Mouse (Mus musculus): ENCODE results near the gene Dao. TPM values are rescaled to one million over a fixed set of nuclear protein-coding genes. Genes with fewer than 3 reads are reported as not detected.

The Dao gene
- polyA plus RNA-seq, 1 experiment from 2014 or later, result 0.15 TPM

GRCm38 (mm10) chr5:114043800-114044199 is 40.3 kb downstream of the Dao start:
- no peaks in the 10 kb centered on the region for H3K36me3 ChIP-seq (ENCODE audit: control insufficient read depth, insufficient read depth, low read length)
- whole genome bisulfite sequencing, result 70% methylated on average over 4 of the region's 4 CpGs
- H3K4me1 ChIP-seq (replicated peaks; ENCODE audit: control insufficient read depth, insufficient read depth), result no peaks in the 10 kb centered on the region
- H3K9me3 ChIP-seq (ENCODE audit: control insufficient read depth, low read length), result no peaks in the 10 kb centered on the region
- no peak for TF ChIP-seq EP300 (optimal IDR thresholded peaks at IDR 0.05)
- no peak for TF ChIP-seq CTCF (IDR thresholded peaks at IDR 0.05; ENCODE audit: low read depth)
- ATAC-seq (ENCODE audit: low FRiP score, low TSS enrichment) (no peak), DNase-seq (ENCODE audit: low spot score) (no peak)
- no peak overlapping the region for H3K4me2 ChIP-seq (replicated peaks; ENCODE audit: low read depth)
- H3K27me3 ChIP-seq (ENCODE audit: control insufficient read depth, insufficient read depth, low read length), result no peaks in the 10 kb centered on the region
- no peak overlapping the region for H3K9ac ChIP-seq (ENCODE audit: low read length)
- no peak overlapping the region for H3K4me3 ChIP-seq (ENCODE audit: low read depth, low read length)
- H3K27ac ChIP-seq (replicated peaks), result no peak overlapping the region

GRCm38 (mm10) chr5:114045134-114045533 is 41.6 kb downstream of the Dao start:
- H3K4me2 ChIP-seq (replicated peaks; ENCODE audit: low read depth), result no peak overlapping the region
- no peaks in the 10 kb centered on the region for H3K27me3 ChIP-seq (ENCODE audit: control insufficient read depth, insufficient read depth, low read length)
- no peak for TF ChIP-seq EP300 (optimal IDR thresholded peaks at IDR 0.05)
- peak; percentile 79 for TF ChIP-seq CTCF (IDR thresholded peaks at IDR 0.05; ENCODE audit: low read depth)
- DNase-seq (ENCODE audit: low spot score) (no peak), ATAC-seq (ENCODE audit: low FRiP score, low TSS enrichment) (no peak)
- 59% methylated on average over 1 of the region's 1 CpGs for WGBS
- H3K9me3 ChIP-seq (ENCODE audit: control insufficient read depth, low read length), result no peaks in the 10 kb centered on the region
- no peaks in the 10 kb centered on the region for H3K36me3 ChIP-seq (ENCODE audit: control insufficient read depth, insufficient read depth, low read length)
- no peaks in the 10 kb centered on the region for H3K4me1 ChIP-seq (replicated peaks; ENCODE audit: control insufficient read depth, insufficient read depth)
- H3K27ac ChIP-seq (replicated peaks), result no peak overlapping the region
- H3K9ac ChIP-seq (ENCODE audit: low read length), result no peak overlapping the region
- H3K4me3 ChIP-seq (ENCODE audit: low read depth, low read length), result no peak overlapping the region

- TF ChIP-seq EP300 (optimal IDR thresholded peaks at IDR 0.05), result no peak
- no peak for TF ChIP-seq CTCF (IDR thresholded peaks at IDR 0.05; ENCODE audit: low read depth)
- ATAC-seq (ENCODE audit: low FRiP score, low TSS enrichment) (no peak), DNase-seq (ENCODE audit: low spot score) (no peak)
- no peaks in the 10 kb centered on the region for H3K36me3 ChIP-seq (ENCODE audit: control insufficient read depth, insufficient read depth, low read length)
- no peak overlapping the region for H3K9ac ChIP-seq (ENCODE audit: low read length)
- no peak overlapping the region for H3K4me3 ChIP-seq (ENCODE audit: low read depth, low read length)
- no peaks in the 10 kb centered on the region for H3K27me3 ChIP-seq (ENCODE audit: control insufficient read depth, insufficient read depth, low read length)
- WGBS, result 65% methylated on average over 3 of the region's 3 CpGs
- no peaks in the 10 kb centered on the region for H3K9me3 ChIP-seq (ENCODE audit: control insufficient read depth, low read length)
- H3K4me2 ChIP-seq (replicated peaks; ENCODE audit: low read depth), result no peak overlapping the region
- H3K4me1 ChIP-seq (replicated peaks; ENCODE audit: control insufficient read depth, insufficient read depth), result no peaks in the 10 kb centered on the region
- no peak overlapping the region for H3K27ac ChIP-seq (replicated peaks)
Observed at GRCm38 (mm10) chr5:114046151-114046550, 42.6 kb downstream of the Dao start.

- Histone ChIP-seq H3K4me2 (replicated peaks; ENCODE audit: low read depth) (no peak overlapping the region), H3K27me3 (ENCODE audit: control insufficient read depth, insufficient read depth, low read length) (no peaks in the 10 kb centered on the region), H3K4me1 (replicated peaks; ENCODE audit: control insufficient read depth, insufficient read depth) (no peaks in the 10 kb centered on the region), H3K4me3 (ENCODE audit: low read depth, low read length) (no peak overlapping the region), H3K9ac (ENCODE audit: low read length) (no peak overlapping the region), H3K27ac (replicated peaks) (no peak overlapping the region), H3K9me3 (ENCODE audit: control insufficient read depth, low read length) (no peaks in the 10 kb centered on the region), H3K36me3 (ENCODE audit: control insufficient read depth, insufficient read depth, low read length) (no peaks in the 10 kb centered on the region)
- ATAC-seq (ENCODE audit: low FRiP score, low TSS enrichment) (no peak), DNase-seq (ENCODE audit: low spot score) (no peak)
- 45% methylated on average over 3 of the region's 3 CpGs for WGBS
- TF ChIP-seq EP300 (optimal IDR thresholded peaks at IDR 0.05) (no peak), CTCF (IDR thresholded peaks at IDR 0.05; ENCODE audit: low read depth) (peak; percentile 62)
Observed at GRCm38 (mm10) chr5:114046604-114047003, 43.1 kb downstream of the Dao start.

- H3K9me3 ChIP-seq (ENCODE audit: control insufficient read depth, low read length), result no peaks in the 10 kb centered on the region
- 79% methylated on average over 5 of the region's 5 CpGs for WGBS
- no peak for TF ChIP-seq CTCF (IDR thresholded peaks at IDR 0.05; ENCODE audit: low read depth)
- TF ChIP-seq EP300 (optimal IDR thresholded peaks at IDR 0.05), result no peak
- no peak overlapping the region for H3K4me2 ChIP-seq (replicated peaks; ENCODE audit: low read depth)
- H3K27ac ChIP-seq (replicated peaks), result no peak overlapping the region
- H3K4me3 ChIP-seq (ENCODE audit: low read depth, low read length), result no peak overlapping the region
- ATAC-seq (ENCODE audit: low FRiP score, low TSS enrichment), result no peak
- H3K4me1 ChIP-seq (replicated peaks; ENCODE audit: control insufficient read depth, insufficient read depth), result no peaks in the 10 kb centered on the region
- H3K9ac ChIP-seq (ENCODE audit: low read length), result no peak overlapping the region
- H3K36me3 ChIP-seq (ENCODE audit: control insufficient read depth, insufficient read depth, low read length), result no peaks in the 10 kb centered on the region
- DNase-seq (ENCODE audit: low spot score), result no peak
- H3K27me3 ChIP-seq (ENCODE audit: control insufficient read depth, insufficient read depth, low read length), result no peaks in the 10 kb centered on the region
Observed at GRCm38 (mm10) chr5:114047182-114047581, 43.7 kb downstream of the Dao start.

GRCm38 (mm10) chr5:114048731-114049308 is 45.3 kb downstream of the Dao start:
- no peaks in the 10 kb centered on the region for H3K4me1 ChIP-seq (replicated peaks; ENCODE audit: control insufficient read depth, insufficient read depth)

More at GRCm38 (mm10) chr5:114048731-114049308, 45.3 kb downstream of the Dao start:
- Histone ChIP-seq H3K9me3 (ENCODE audit: control insufficient read depth, low read length) (no peaks in the 10 kb centered on the region), H3K4me3 (ENCODE audit: low read depth, low read length) (no peak overlapping the region), H3K36me3 (ENCODE audit: control insufficient read depth, insufficient read depth, low read length) (no peaks in the 10 kb centered on the region), H3K4me2 (replicated peaks; ENCODE audit: low read depth) (no peak overlapping the region), H3K9ac (ENCODE audit: low read length) (no peak overlapping the region), H3K27me3 (ENCODE audit: control insufficient read depth, insufficient read depth, low read length) (no peaks in the 10 kb centered on the region), H3K27ac (replicated peaks) (no peak overlapping the region)
- peak; percentile 33; the same call in 1 of the 2 replicates for TF ChIP-seq CTCF (IDR thresholded peaks at IDR 0.05; ENCODE audit: low read depth)
- TF ChIP-seq EP300 (optimal IDR thresholded peaks at IDR 0.05), result no peak
- DNase-seq (ENCODE audit: low spot score) (no peak), ATAC-seq (ENCODE audit: low FRiP score, low TSS enrichment) (no peak)
- WGBS, result 46% methylated on average over 12 of the region's 12 CpGs
